Mouse (Mus musculus): ENCODE data around the gene Zkscan3. TPM values are rescaled to one million over a fixed set of nuclear protein-coding genes. Genes with fewer than 3 reads are reported as not detected.

Zkscan3 gene
- polyA plus RNA-seq, 1 experiment from 2014 or later: 103 TPM

DNA sequence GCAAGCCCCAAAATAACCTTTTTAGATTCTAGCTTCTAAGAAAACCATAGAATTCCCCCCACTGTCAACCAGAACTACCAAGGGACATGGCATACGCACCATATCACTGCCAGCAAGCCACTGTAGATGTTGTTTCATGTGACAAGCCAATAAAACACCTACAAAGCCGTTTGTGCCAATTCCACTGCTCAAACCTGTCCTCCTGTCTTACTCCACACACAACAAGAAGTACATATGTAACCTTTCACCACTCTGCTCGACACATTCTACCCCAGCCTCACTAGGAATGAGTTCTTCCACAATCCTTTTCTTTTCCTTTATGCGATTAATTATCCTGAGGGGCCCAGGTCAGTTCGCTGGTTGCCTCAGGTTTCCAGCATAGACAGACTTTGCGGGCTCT lies 6.9 kb downstream of the Zkscan3 start:
- WGBS: 93% methylated on average over 6 of the region's 6 CpGs
- no peaks in the 10 kb centered on the region for H3K27me3 ChIP-seq
- no peak overlapping the region for H3K4me2 ChIP-seq
- H3K9me3 ChIP-seq: no peaks in the 10 kb centered on the region
- H3K27ac ChIP-seq: no peak overlapping the region
- H3K4me3 ChIP-seq (replicated peaks): no peak overlapping the region
- no peak overlapping the region for H3K9ac ChIP-seq (replicated peaks)
- no peak for ATAC-seq (ENCODE audit: insufficient number of reproducible peaks, insufficient read depth, low FRiP score, low TSS enrichment, low read depth)
- H3K36me3 ChIP-seq: peaks cover 80% of the 10 kb centered on the region
- H3K4me1 ChIP-seq (replicated peaks): no peaks in the 10 kb centered on the region

DNA sequence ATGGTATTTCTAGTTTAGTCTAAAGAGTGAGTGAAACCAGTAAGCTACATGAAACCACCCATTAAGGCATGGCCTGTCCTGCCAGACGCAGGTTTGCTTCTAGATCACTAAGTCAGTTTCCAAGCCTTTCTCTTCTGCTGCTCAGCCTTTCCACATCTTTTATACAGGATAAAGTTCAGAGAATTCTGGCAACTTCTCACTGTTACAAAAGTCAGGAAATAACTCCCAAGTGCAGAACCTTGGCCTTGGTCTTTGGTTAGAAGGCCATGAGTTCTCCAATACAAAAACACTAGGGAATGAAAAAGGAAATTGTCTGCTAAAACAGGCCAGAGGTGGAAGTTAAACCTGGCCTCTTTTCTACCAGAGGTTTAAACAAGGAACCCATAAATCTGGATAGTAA lies 7.3 kb downstream of the Zkscan3 start:
- Histone ChIP-seq H3K27ac (no peak overlapping the region), H3K4me3 (replicated peaks) (no peak overlapping the region), H3K9me3 (no peaks in the 10 kb centered on the region), H3K27me3 (no peaks in the 10 kb centered on the region), H3K9ac (replicated peaks) (no peak overlapping the region), H3K36me3 (peaks cover 82% of the 10 kb centered on the region), H3K4me2 (no peak overlapping the region), H3K4me1 (replicated peaks) (no peaks in the 10 kb centered on the region)
- ATAC-seq (ENCODE audit: insufficient number of reproducible peaks, insufficient read depth, low FRiP score, low TSS enrichment, low read depth): no peak
- WGBS: 93% methylated on average over 1 of the region's 1 CpGs

DNA sequence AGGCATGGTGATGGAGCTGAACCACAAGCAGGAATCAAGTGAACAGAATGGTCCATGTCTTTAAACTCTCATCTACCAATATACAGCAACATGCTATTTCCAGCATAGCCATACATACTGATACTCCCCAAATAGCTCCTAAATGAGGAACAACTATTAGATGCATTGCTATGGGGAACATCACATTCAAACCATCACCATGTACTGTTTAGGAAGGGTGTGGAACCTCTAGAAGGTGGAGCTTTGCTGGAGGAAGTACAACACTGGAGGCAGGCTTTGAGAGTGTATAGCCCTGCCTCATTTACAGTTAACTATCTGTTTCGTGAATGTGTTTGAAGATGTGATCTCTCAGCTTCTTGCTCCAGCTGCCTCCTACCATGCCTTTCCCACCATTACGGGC lies 24.8 kb downstream of the Zkscan3 start:
- H3K9ac ChIP-seq (replicated peaks): no peak overlapping the region
- ATAC-seq (ENCODE audit: insufficient number of reproducible peaks, insufficient read depth, low FRiP score, low TSS enrichment, low read depth): no peak
- 79% methylated on average over 2 of the region's 2 CpGs for WGBS

DNA sequence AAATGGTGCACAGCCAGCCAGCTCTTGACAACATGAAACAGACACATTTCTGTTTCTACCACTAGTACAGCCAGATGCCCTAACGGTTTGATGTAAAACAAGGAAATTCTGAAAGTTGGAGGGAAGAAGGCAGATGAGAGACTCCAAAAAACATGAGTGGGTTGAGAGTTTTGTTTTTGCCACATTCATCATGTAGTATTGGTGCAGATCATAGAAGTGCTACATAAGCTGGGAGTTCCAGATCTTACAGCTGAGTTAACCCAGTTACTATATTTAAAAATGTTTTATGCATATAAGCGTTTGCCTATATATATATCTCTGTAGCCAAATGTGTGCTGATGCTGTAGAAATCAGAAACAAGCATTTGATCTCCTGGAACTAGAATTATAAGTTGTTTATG lies 29.9 kb downstream of the Zkscan3 start:
- no peak for ATAC-seq (ENCODE audit: insufficient number of reproducible peaks, insufficient read depth, low FRiP score, low TSS enrichment, low read depth)
- no peaks in the 10 kb centered on the region for H3K27me3 ChIP-seq
- peaks cover 45% of the 10 kb centered on the region for H3K36me3 ChIP-seq
- H3K4me2 ChIP-seq: no peak overlapping the region
- H3K9me3 ChIP-seq: no peaks in the 10 kb centered on the region
- H3K4me1 ChIP-seq (replicated peaks): no peaks in the 10 kb centered on the region
- no peak overlapping the region for H3K9ac ChIP-seq (replicated peaks)
- H3K4me3 ChIP-seq (replicated peaks): no peak overlapping the region
- no peak overlapping the region for H3K27ac ChIP-seq
- 87% methylated on average over 2 of the region's 2 CpGs for WGBS

More for the DNA sequence above, 24.8 kb downstream of the Zkscan3 start:
- Histone ChIP-seq H3K4me1 (replicated peaks) (no peaks in the 10 kb centered on the region), H3K36me3 (0 out of 2 replicates have a peak, but pooled peaks cover 4% of the 10 kb centered on the region), H3K4me3 (replicated peaks) (no peak overlapping the region), H3K4me2 (no peak overlapping the region), H3K27ac (no peak overlapping the region), H3K27me3 (no peaks in the 10 kb centered on the region), H3K9me3 (no peaks in the 10 kb centered on the region)

DNA sequence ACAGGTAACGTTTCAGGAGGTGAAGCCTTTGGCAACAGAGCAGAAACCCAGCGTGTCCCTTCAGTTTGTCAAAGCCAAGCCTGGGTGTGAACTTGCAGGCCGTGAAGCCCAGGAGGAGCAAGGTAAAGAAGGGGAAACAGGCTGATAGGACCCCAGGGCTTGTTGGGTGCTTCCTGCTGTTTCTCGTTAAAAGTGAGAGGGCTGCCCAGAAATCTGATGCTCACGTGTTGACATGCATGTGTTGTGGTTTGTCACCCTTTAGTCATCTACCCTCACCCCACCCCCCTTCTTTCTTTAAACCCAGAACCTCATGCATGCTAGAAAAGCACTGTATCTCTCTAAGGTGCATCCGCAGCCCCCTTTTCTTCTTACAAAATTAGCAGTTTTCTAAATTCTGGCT lies 35.9 kb downstream of the Zkscan3 start:
- H3K9me3 ChIP-seq: no peaks in the 10 kb centered on the region
- no peaks in the 10 kb centered on the region for H3K27me3 ChIP-seq
- H3K4me3 ChIP-seq (replicated peaks): no peak overlapping the region
- H3K27ac ChIP-seq: no peak overlapping the region
- WGBS: 68% methylated on average over 6 of the region's 6 CpGs
- no peak overlapping the region for H3K4me2 ChIP-seq
- no peak overlapping the region for H3K9ac ChIP-seq (replicated peaks)
- no peak for ATAC-seq (ENCODE audit: insufficient number of reproducible peaks, insufficient read depth, low FRiP score, low TSS enrichment, low read depth)
- H3K4me1 ChIP-seq (replicated peaks): peaks cover 15% of the 10 kb centered on the region
- H3K36me3 ChIP-seq: peaks cover 53% of the 10 kb centered on the region

DNA sequence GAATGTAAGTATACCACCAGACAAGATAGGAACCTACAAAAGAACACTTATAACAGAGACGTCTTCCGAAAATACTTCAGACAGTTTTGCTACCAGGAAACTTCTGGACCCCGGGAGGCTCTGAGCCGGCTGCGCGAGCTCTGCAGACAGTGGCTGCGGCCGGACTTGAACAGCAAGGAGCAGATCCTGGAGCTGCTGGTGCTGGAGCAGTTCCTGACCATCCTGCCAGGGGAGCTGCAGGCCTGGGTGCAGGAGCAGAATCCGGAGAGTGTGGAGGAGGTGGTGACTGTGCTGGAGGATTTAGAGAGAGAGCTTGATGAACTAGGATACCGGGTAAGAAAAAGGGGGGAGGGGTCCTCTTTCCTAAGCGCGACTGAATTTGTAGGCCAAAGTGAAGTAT lies 38.8 kb downstream of the Zkscan3 start:
- Histone ChIP-seq H3K4me1 (replicated peaks) (peaks cover 15% of the 10 kb centered on the region), H3K4me2 (peak overlapping the region; percentile 64), H3K9me3 (no peaks in the 10 kb centered on the region), H3K27me3 (no peaks in the 10 kb centered on the region), H3K27ac (no peak overlapping the region), H3K4me3 (replicated peaks) (peak overlapping the region; percentile 80), H3K9ac (replicated peaks) (peak overlapping the region; percentile 94), H3K36me3 (peaks cover 25% of the 10 kb centered on the region)
- ATAC-seq (ENCODE audit: insufficient number of reproducible peaks, insufficient read depth, low FRiP score, low TSS enrichment, low read depth): no peak
- WGBS: 72% methylated on average over 12 of the region's 12 CpGs

DNA sequence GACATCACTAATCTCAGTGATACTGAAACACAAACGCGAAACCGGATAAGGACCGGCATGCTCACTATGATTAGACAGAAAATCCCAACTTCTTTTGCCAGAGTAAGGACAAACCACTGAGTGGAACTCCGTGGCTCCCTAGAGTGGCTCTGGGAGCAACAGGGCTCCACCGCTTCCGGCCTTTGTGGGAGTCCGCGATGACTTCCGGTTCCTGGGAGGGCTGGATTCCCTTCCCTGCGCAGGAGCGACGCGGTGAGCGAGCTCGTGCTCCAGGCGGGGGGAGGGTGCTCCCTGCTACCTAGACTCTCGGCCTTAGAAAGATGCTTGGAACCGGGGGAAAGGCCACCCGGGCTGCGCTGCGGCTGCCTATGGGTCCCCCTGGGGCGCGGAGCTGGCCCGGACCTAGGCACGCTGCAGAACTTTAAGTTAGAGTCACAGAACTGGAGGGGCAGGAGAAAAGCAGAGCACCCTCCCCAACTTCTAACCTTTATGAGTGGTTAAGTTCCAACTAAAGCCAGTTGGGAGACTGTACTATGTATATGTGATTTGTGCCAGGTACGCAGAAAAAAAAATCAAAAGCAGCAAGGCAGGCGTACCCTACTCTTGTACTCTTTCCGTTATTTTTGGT lies 39.8 kb downstream of the Zkscan3 start, which contains the start of gene Zscan12:
Gene Zscan12 (plus strand): TSS at position 200 of the 628 bp plus-strand sequence.
- H3K27ac ChIP-seq: peak within 1 kb of the TSS; percentile 88
- H3K4me3 ChIP-seq (replicated peaks): peak within 1 kb of the TSS; percentile 80
- H3K9ac ChIP-seq (replicated peaks): peak within 1 kb of the TSS; percentile 94
- peaks cover 15% of the 10 kb centered on the region for H3K4me1 ChIP-seq (replicated peaks)
- ATAC-seq (ENCODE audit: insufficient number of reproducible peaks, insufficient read depth, low FRiP score, low TSS enrichment, low read depth): peak; percentile 100
- 1% methylated on average over 29 of the region's 29 CpGs for WGBS
- peaks cover 15% of the 10 kb centered on the region for H3K36me3 ChIP-seq
- peak within 1 kb of the TSS; percentile 64 for H3K4me2 ChIP-seq
- H3K27me3 ChIP-seq: no peaks in the 10 kb centered on the region
- H3K9me3 ChIP-seq: no peaks in the 10 kb centered on the region

DNA sequence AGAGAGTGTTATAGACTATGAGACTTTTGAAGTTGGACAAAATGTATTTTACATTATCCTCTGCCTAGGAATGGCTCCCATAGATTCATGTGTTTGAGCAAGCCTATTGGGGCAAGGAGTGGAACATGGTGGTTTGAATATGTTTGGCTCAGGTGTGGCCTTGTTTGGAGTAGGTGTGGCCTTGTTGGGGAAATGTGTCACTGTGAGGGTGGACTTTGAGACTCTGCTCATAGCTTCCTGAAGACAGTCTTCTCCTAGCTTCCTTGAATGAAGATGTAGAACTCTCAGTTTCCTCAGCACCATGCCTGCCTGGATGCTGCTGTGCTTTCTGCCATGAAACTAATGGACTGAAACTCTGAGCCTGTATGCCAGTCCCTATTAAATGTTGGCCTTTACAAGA lies 52.0 kb downstream of the Zkscan3 start:
- Histone ChIP-seq H3K4me2 (no peak overlapping the region), H3K27ac (no peak overlapping the region), H3K4me3 (replicated peaks) (no peak overlapping the region), H3K9ac (replicated peaks) (no peak overlapping the region), H3K27me3 (peaks cover 3% of the 10 kb centered on the region; the same call in 1 of the 2 replicates), H3K4me1 (replicated peaks) (no peaks in the 10 kb centered on the region), H3K9me3 (no peaks in the 10 kb centered on the region), H3K36me3 (no peaks in the 10 kb centered on the region)
- no peak for ATAC-seq (ENCODE audit: insufficient number of reproducible peaks, insufficient read depth, low FRiP score, low TSS enrichment, low read depth)

DNA sequence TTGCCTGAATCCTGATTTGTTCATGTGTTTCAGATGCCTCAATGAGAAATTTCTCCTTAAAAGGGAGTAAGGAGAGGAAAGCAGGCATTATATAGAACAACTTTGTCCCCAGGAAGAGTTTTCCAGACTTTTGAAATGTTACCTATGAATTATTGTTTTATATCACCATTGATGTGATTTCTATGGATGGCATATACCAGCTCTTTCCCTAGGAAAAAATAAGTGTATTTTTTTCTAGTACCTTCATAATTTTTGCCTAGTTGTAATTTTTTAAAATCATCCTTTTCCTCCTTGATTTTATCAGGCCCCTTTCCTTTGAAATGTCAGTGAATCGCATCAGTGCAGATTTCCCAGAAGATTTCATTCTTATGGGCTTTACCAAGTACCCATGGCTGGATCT lies 55.9 kb downstream of the Zkscan3 start, which contains the start of gene Olfr1367:
Gene Olfr1367 (plus strand): TSS at position 301 of the 400 bp plus-strand sequence.
- Histone ChIP-seq H3K4me2 (no peak within 1 kb of the TSS), H3K9ac (replicated peaks) (no peak within 1 kb of the TSS), H3K27ac (no peak within 1 kb of the TSS), H3K9me3 (no peaks in the 10 kb centered on the region), H3K36me3 (no peaks in the 10 kb centered on the region), H3K4me1 (replicated peaks) (no peaks in the 10 kb centered on the region), H3K27me3 (no peaks in the 10 kb centered on the region), H3K4me3 (replicated peaks) (no peak within 1 kb of the TSS)
- WGBS: 100% methylated on average over 1 of the region's 1 CpGs
- no peak for ATAC-seq (ENCODE audit: insufficient number of reproducible peaks, insufficient read depth, low FRiP score, low TSS enrichment, low read depth)

MicroRNAs within 50 kb of the gene (microRNA counts, 519-probe panel; counts per million panel counts)
- microRNA mmu-miR-1896: 4,904 counts per million, percentile 45 among the panel's probes with 10 or more counts

Small RNA genes within 50 kb of the gene (microRNA-seq; reads per million reads assigned to microRNA genes)
- gene Mir1896: not detected
- gene Mir6942: not detected

Other genes starting within 250 kb of the Zkscan3 start
- gene Trim27, start 223.3 kb downstream of the Zkscan3 start, polyA plus RNA-seq (2016; fragmentation: Nextera tagmentation; extraction: Ambion mirVana): 180 TPM in 2 replicates
- gene Gpx5, start 110.0 kb downstream of the Zkscan3 start, polyA plus RNA-seq (2016; fragmentation: Nextera tagmentation; extraction: Ambion mirVana): not detected in 2 replicates
- gene Gpx6, start 90.6 kb downstream of the Zkscan3 start, polyA plus RNA-seq (2016; fragmentation: Nextera tagmentation; extraction: Ambion mirVana): 0.60 and 0.73 TPM in 2 replicates
- not detected in 2 replicates for gene Olfr1367, start 55.8 kb downstream of the Zkscan3 start, polyA plus RNA-seq (2016; fragmentation: Nextera tagmentation; extraction: Ambion mirVana)
- 16.4 and 17.1 TPM in 2 replicates for gene Zscan12, start 39.9 kb downstream of the Zkscan3 start, polyA plus RNA-seq (2016; fragmentation: Nextera tagmentation; extraction: Ambion mirVana)
- gene Pgbd1, start 38.3 kb upstream of the Zkscan3 start, polyA plus RNA-seq (2016; fragmentation: Nextera tagmentation; extraction: Ambion mirVana): 5.0 TPM in 2 replicates
- 31.8 and 36.0 TPM in 2 replicates for gene Zscan26, start 51.0 kb upstream of the Zkscan3 start, polyA plus RNA-seq (2016; fragmentation: Nextera tagmentation; extraction: Ambion mirVana)
- gene Nkapl, start 65.8 kb upstream of the Zkscan3 start, polyA plus RNA-seq (2016; fragmentation: Nextera tagmentation; extraction: Ambion mirVana): 2.1 TPM in 2 replicates
- 3.6 and 4.1 TPM in 2 replicates for gene Zkscan4, start 76.2 kb upstream of the Zkscan3 start, polyA plus RNA-seq (2016; fragmentation: Nextera tagmentation; extraction: Ambion mirVana)
- gene Gm10065, start 76.7 kb upstream of the Zkscan3 start, polyA plus RNA-seq (2016; fragmentation: Nextera tagmentation; extraction: Ambion mirVana): not detected in 2 replicates
- gene AK157302, start 92.5 kb upstream of the Zkscan3 start, polyA plus RNA-seq (2016; fragmentation: Nextera tagmentation; extraction: Ambion mirVana): 0.42 and 0.48 TPM in 2 replicates
- 4.7 and 4.8 TPM in 2 replicates for gene Gm11273, start 98.7 kb upstream of the Zkscan3 start, polyA plus RNA-seq (2016; fragmentation: Nextera tagmentation; extraction: Ambion mirVana)
- gene Zkscan8, start 128.4 kb upstream of the Zkscan3 start, polyA plus RNA-seq (2016; fragmentation: Nextera tagmentation; extraction: Ambion mirVana): 8.4 and 8.7 TPM in 2 replicates
- gene Olfr1366, start 140.1 kb upstream of the Zkscan3 start, polyA plus RNA-seq (2016; fragmentation: Nextera tagmentation; extraction: Ambion mirVana): 0.12 and 0.18 TPM in 2 replicates
- gene Olfr1535, start 157.1 kb upstream of the Zkscan3 start, polyA plus RNA-seq (2016; fragmentation: Nextera tagmentation; extraction: Ambion mirVana): 0.05 TPM in 1 of 2 replicates, not detected in the other
- gene Olfr1364, start 179.0 kb upstream of the Zkscan3 start, polyA plus RNA-seq (2016; fragmentation: Nextera tagmentation; extraction: Ambion mirVana): not detected in 2 replicates
- gene Olfr1362, start 211.3 kb upstream of the Zkscan3 start, polyA plus RNA-seq (2016; fragmentation: Nextera tagmentation; extraction: Ambion mirVana): not detected in 2 replicates
- not detected in 2 replicates for gene Olfr11, start 239.8 kb upstream of the Zkscan3 start, polyA plus RNA-seq (2016; fragmentation: Nextera tagmentation; extraction: Ambion mirVana)